Mouse (Mus musculus) left cerebral cortex, postnatal 14 days (tissue): ENCODE data around the gene Pex11a. TPM values are rescaled to one million over a fixed set of nuclear protein-coding genes. Genes with fewer than 3 reads are reported as not detected.

Experiments used
- total RNA-seq, 2 experiments: library from RNA; stranded (reverse); gene quantifications; 2 replicates each; pipeline ENCODE4 v1.2.3; 2021

Pex11a gene
- total RNA-seq, 2 experiments from 2014 or later = 8.2 to 8.7 TPM

Other genes starting within 250 kb of the Pex11a start
- gene Rhcg, start 125.5 kb downstream of the Pex11a start, total RNA-seq = 1 to 10 TPM; 1.7 to 3.0 TPM
- under 1 TPM; 0.22 to 0.63 TPM for gene Ticrr, start 82.9 kb downstream of the Pex11a start, total RNA-seq
- gene Kif7, start 27.4 kb downstream of the Pex11a start, total RNA-seq = 1 to 10 TPM; 1.9 to 2.4 TPM
- not detected for gene Plin1, start 10.2 kb downstream of the Pex11a start, total RNA-seq
- not detected for gene Wdr93, start within 50 bp of the Pex11a start, total RNA-seq
- under 1 TPM; 0.37 to 0.78 TPM for gene Mesp1, start 50.7 kb upstream of the Pex11a start, total RNA-seq
- gene Mesp2, start 67.6 kb upstream of the Pex11a start, total RNA-seq = 1 to 10 TPM; 1.3 to 1.8 TPM
- 1 to 10 TPM; 8.0 to 9.2 TPM for gene Anpep, start 117.9 kb upstream of the Pex11a start, total RNA-seq
- gene Ap3s2, start 177.5 kb upstream of the Pex11a start, total RNA-seq = 10 to 100 TPM; 37.0 to 40.3 TPM
- 10 to 100 TPM in 1 of 2 experiments, 1 to 10 TPM in 1; 9.6 to 10.4 TPM for gene Arpin, start 192.2 kb upstream of the Pex11a start, total RNA-seq